Mouse (Mus musculus) neural tube, postnatal 0 days (tissue): ENCODE measurements around the gene Fgfr2. TPM values are rescaled to one million over a fixed set of nuclear protein-coding genes. Genes with fewer than 3 reads are reported as not detected.

Experiments
- polyA plus RNA-seq: library from polyadenylated mRNA; unstranded; fragments of >200 nt; fragmentation: Nextera tagmentation; extraction: Ambion mirVana; gene quantifications from 2 replicates; pipeline ENCODE4 v1.2.1, GENCODE M21; 2015

Fgfr2 gene
- polyA plus RNA-seq, 1 experiment from 2014 or later, result 20.2 TPM

DNA sequence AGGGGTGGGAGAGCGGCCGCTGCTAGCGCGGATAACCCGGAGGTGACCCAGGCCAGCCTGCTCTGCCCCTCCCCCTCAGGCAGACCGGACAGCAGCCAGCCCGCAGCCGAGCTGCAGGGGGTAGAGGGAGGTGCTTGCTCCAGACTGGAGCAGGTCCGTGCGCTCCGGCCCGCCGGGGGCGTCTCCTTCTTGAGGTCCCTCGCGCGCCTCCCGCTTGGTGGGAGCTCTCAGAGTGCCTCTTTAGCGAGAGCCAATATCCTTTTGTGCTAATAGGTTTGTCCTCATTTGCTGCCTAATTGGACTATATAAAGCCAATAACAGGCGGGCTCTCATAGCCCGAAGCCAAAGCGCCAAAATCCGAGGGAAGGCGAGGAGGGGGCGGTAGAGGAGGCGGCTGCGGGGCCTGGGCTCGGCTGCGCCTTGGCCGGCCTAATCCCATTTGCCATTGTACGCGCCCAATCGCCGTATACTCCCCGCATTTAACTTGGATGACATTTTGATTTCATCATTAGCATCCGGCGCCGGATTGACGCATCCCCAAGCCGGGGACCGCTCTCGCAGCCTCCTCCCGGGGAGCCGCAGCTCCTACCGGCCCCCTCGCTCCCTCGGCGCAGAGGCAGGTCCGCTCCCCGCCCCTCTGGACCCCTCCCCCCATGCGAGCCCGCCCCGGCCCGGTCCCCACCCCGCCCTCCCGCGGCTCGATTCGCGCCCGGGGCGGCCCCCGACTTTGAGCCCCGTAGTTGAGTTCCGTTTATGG is 1580.9 kb downstream of the Fgfr2 start, which contains the start of gene Hmx3:
Gene Hmx3, plus strand, starts transcription at position 753 of the 757 bp plus-strand sequence.

DNA sequence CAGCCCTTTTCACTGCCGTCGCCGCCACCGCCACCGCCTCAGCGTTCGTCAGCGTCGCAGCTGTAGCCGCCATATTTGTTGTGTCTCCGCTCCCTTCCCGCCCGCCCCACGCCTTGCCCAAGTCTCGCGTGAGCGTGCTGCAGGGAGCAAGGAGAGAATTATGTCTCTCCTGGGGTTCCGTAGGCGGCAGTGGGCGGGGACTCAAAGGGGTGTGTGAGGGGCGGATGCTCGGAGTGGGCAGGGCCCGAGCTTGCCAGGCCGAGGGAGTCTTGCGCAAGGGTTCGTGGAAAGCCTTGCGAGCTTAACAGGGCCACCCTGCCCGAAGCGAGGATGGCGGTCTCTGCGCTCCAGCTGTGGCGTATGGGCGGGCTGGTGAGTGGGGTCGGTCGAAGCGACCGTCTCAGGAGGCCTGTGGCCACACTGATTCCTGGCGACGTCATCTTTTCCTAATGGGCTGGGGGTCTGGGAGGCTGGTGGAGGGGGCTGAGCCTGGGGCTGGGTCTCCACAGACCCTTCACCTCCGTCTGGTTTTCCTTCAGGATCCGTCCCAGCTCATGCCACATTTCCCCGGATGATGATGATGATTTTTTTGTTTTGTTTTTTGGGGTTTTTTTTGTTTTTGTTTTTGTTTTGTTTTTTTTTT is 1712.6 kb downstream of the Fgfr2 start, which contains the start of the genes Ikzf5 and Acadsb:
Gene Ikzf5, minus strand, starts transcription at position 106 of the 643 bp plus-strand sequence.
Gene Acadsb, plus strand, starts transcription at position 186 of the 643 bp plus-strand sequence.

DNA sequence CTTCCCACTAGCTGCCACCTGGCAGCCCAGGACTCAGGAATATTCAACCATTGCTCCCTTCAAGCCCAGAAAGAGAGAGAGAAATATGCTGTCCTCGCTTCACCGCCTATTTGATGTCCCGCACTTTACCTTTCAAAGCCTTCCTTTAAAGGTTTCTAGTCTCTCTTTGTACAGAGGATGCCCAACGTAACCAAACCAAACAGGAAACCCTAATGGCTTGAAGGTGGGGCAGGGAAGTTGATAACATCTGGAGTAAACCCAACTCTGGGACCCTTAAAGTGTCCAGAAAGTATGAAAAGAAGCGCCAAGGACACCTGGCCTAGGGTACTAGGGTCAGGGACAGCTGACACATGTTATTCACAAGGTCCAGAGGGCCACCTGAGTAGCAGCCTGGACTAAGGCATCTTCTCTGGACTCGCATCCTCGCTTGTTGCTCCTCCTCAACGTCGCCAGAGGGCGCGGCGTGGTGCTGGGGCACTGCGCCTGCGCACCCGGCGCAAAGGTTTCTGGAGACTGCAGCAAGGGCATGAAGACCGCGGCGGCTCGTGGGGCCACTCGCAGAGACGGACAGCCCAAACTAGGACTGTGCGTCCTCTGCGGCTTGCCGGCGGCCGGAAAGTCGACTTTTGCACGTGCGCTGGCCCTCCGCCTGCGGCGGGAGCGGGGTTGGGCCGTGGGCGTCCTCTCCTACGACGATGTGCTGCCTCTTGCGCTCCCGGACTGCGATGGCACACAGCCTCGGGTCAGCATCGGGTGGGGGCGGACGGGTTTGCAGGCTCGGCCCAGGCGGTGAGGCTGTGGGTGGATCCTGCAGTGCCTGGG is 1752.3 kb downstream of the Fgfr2 start, which contains the start of gene Pstk:
Gene Pstk, plus strand, starts transcription at position 494 of the 822 bp plus-strand sequence.

DNA sequence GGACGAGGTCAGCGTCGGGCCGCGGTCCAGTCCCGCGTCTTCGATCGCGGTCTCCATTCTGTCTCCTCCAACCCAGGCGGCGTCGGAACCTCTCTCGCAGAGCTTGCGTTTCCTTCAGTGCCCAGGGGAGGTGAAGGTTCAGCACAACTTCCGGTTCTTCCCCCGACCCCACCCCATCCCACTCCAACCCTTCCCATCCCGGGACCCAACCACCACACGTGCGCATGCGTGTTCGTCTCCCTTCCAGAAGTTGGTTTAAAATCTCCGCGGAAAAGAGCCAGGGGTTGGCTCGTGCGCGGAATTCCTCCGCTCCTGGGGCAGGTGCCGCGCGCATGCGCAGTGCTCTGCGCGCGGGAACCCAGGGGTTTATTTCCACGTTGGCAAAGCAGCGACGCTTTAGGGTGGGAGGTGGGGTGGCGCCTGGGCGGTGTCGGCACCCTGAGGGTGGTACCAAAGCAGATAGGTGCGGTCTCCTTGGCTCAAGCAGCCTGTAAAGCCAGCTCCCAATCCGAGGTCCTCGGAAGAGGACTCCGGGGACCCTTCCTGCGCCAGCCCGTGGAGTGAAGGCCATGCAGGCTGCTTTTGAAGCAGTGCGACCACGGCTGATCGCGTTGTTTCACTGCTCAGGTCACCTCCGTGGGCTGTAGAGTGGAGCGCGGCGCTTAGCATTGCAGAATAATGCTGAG is 1760.4 kb downstream of the Fgfr2 start, which contains the start of gene 2310057M21Rik:
Gene 2310057M21Rik, minus strand, starts transcription at position 145 of the 686 bp plus-strand sequence.

DNA sequence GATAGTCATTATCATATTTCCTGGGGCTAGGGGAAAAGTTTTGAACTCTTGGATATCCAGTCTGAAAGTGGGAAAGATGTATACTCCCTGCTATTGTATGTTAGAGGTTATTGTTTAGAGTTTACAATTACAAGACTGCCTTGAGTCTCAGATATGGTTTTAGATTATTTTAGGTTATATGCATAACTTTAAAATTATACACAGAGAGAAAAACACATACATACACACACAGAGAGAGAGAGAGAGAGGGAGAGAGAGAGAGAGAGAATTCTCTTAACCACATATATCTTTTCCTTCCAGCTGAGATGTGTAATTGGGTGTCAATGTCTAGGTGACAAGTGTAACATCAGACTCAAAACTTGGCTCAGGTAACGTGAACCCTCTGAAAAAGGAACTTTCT is 1789.6 kb downstream of the Fgfr2 start, which contains the start of gene Fam24a:
Gene Fam24a, plus strand, starts transcription at position 301 of the 400 bp plus-strand sequence.

DNA sequence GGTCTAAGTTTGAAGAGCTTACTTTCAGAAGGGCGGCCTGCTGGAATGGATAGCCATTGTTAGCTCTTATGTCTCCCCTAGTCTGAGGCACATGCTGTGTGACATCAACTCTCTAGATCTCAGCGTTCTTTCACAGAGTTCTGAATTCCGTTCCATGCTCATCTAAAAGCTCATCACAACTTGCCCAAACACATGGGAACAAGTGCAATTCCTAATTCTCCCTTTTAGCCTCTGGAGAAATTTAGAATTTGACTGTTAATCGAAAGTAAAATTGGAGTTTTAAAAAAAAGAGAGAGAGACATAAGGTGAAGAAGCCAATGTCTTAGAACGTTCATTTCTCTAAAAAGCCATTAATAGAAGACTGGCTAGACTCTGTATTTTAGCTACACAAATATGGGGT is 1793.7 kb downstream of the Fgfr2 start, which contains the start of gene Fam24b:
Gene Fam24b, minus strand, starts transcription at position 101 of the 400 bp plus-strand sequence.

DNA sequence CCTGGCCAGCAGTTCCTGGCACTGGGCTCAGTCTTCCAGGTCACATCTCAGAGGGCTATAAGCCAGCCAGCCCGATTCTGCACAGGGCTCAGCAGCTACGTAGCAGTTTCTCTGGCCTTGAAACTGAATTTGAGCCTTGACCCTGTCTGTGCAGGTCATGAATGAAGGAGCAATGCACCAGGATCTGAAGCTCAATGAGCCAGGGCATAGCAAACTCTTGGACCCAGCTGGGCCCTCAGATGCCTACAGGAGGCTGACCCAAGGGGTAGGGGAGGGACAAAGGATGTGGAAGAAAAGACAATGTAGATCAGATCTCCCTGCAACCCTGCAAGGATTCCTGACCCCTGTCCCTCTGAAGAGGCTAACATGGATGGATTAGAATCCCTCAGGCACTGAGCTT is 1801.0 kb downstream of the Fgfr2 start, which contains the start of gene Cuzd1:
Gene Cuzd1, minus strand, starts transcription at position 101 of the 400 bp plus-strand sequence.

DNA sequence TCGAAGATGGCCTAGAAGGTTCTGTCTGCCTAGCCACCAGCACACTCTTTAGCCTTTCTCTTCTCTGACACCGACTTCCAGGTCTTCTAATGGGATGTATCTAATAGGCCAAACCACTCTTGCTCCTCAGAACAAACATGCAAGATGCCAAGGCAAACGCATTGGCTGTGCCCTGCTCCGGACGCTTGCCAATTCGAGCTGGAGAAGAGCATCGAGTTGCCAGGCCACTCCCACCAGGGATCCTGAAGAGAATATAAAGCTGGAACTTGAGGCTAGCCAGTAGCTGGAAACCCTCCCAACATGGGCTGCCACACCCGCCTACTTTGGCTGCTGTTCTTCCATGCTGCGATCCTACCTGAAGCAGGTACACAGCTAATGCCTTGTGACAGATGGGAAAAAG is 1949.0 kb downstream of the Fgfr2 start, which contains the start of gene 5430419D17Rik:
Gene 5430419D17Rik, plus strand, starts transcription at position 282 of the 400 bp plus-strand sequence.

DNA sequence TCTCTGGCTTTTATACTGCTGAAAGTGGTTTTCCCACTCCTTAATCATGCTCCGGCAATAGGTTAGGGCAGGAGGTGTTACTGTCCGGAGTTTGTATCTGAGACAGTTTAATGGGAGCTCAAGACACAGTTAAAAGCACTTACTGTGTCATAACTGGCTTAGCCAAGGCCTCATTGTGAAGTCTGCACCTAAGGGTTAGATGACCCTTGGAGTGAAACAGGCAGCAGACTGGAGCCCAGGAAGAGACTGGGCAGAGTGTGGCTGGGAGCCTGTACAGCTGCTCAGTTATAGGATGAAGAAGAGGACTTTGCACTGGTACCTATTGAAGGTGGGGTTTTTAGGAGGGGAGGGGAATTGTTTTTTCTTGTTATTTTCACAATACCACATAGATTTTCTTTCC is 1976.9 kb downstream of the Fgfr2 start, which contains the start of gene 4933402N03Rik:
Gene 4933402N03Rik, minus strand, starts transcription at position 101 of the 400 bp plus-strand sequence.

DNA sequence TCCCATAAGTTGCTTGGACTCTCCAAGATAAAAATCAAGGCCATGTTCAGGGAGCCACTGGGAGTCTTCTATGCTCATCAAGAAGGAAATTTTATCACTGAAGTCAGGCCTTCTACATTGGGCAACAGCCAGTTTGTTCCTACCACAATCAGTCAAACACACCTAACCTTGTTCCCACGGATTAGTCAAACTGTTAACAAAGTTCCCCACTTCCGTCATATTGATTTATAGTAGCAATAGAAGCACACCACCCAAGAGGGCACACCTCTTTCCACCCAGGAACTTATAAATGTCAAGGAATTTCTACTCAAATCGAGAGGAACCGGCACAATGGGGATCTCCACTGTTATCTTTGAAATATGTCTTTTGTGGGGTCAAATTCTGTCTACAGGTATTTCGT is 2091.4 kb downstream of the Fgfr2 start, which contains the start of gene Dmbt1:
Gene Dmbt1, plus strand, starts transcription at position 299 of the 400 bp plus-strand sequence.

DNA sequence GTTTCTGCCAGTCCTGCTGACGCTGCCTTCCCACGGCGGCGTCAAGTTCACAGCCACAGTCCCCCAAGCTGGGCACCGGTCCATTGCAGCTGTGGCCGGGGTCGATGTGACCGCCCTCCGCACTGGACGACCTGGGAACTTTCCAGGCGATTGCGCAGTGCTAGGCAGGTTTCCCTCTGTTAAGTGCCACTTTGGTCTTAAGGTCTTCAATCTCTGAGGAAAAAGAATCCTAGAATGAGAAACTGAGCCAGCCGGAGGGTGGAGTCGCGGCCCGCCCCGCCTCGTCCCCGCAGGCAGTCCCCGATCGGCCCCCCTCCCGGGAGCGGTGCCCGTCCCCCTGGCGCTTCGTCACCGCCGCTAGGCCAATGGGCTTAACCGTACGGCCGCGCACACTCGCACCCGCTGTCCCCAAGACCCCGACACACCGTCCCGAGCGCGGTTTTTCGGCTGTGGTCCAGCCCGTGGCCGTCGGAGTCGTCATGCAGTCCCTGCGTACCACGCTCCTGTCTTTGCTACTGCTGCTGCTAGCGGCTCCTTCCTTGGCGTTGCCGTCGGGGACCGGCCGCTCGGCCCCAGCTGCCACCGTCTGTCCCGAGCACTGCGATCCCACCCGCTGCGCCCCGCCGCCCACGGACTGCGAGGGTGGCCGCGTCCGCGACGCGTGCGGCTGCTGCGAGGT is 2187.2 kb downstream of the Fgfr2 start, which contains the start of gene Htra1:
Gene Htra1, plus strand, starts transcription at position 319 of the 679 bp plus-strand sequence.

DNA sequence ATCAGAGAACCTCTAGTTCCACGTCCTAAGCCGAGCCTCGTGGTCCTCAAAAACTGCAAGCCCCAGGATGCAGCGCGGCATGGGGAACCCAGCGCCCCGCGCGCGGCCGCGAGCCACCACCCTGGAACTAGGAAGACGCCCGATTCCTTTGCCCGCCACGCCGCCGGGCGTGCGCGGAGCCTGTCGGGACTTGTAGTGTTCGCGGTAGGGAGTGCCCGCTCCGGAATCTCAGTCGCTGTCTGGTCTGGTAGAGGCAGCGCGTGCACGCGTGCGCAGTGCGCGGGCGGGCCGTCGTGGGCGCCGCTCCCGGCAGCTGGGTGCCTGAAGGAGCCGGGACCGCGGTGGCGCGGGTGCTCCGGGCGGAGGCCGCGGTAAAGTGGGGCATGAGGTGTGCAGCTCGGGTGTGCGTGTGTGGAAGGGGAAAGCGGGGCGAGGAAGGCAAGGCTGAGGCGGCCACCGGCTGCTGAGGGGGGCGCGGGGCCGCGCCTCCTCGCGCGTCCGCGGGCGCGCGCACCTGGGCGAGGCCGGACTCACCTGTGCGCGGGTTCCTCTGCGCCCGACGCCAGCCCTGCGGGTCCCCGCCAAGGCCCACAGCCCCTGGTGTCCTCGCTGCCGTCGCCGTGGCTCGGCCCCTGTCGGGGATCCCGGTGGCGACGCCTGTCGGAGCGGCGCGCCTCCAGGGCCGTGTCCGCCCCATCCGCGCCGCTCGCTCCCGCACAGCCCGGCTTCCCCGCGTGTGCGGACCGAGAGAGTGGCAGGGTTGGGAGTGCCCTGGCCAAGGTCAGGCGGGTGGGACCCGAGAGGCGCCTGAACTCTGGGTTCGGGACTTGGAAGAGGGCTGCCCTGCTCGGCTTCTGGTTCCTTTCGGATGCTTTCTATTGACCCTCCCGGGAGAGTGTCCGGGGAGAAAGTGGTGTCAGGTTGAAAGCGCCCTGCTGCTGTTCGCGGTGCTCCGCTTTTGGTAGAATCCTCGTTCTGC is 2257.2 kb downstream of the Fgfr2 start, which contains the start of gene Plekha1:
Gene Plekha1, plus strand, starts transcription at position 144 of the 979 bp plus-strand sequence.

DNA sequence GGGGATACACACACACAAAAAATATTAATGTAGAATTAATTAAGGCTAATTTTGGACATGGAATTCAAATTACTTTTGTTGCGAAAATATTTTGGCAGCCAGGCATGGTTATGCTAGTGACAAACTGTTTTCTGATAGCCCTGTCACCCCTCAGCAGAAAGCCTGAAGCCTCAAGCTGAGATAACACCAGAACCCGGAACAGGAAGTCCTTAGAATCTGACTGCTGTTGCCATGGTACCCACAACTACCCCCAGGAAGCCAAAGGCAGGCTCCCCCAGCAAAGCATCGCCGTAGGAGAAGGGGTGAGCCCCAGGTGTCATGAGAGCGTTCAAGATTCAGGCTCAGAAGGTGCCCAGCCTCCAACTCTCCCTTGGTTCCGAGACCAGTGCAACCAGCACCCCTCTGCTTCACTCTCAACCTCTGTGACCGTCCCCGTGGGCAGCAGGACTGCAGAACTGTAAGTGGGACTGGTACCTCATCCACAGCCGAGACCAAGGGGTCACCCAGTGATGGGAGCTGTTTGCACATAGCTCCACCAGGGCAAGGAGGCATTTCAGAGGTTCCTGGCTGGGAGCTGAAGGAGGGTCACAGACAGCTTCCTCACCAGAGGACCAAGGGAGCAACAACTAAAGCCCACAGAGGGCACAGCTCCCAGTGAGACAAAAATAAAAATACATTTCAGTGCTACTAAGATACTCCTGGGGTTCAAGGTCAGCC is 2349.1 kb downstream of the Fgfr2 start, which contains the start of gene Btbd16:
Gene Btbd16, plus strand, starts transcription at position 156 of the 717 bp plus-strand sequence.

DNA sequence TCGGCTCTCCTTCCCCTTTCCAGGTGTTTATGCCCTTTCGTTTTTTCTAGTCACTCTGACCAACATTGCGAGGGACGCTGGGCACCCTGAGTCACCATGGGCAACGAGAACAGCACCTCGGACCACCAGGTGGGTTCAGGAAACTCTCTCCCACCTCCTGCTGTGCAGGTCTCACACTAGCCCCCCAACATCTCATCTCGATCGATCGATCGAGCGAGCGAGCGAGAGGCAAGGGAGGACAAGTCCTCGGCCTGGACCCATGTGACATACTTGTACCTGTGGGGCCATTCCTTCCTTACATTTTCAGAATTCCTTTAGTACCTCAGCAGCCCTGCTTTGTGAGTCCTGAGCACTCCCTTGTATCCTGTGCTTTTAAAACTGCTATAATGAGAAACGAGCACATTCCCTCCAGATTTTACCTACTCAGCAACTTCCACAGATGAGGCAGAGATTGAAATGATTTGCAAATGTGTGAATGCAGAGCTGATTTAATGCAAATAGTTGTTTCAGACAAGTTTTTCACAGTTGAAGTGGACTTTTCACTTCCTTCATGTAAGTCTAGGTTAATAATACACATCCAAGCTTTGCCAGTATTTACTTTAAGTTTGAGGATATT is 2545.7 kb downstream of the Fgfr2 start, which contains the start of gene Tacc2:
Gene Tacc2, plus strand, starts transcription at position 51 of the 616 bp plus-strand sequence.

DNA sequence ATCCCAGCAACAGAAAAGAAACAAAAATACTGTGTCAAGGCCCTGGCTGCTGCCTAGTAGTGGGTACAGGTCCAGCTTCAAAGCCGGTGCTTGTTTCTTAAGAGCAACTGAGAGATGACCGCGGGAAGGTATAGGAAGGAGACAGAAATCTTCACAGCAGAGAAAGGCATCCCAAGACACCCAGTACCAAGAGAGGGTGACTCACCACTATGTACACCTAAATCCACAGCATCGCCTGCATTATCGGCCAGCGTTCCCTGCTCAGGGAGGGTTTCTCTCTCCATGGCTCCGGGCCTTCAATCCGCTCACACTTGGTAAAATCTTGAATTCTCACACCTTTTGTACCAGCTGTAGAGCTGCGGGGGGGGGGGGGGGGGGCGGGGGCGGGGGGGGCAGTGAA is 2550.3 kb downstream of the Fgfr2 start, which contains the start of gene Nsmce4a:
Gene Nsmce4a, minus strand, starts transcription at position 298 of the 400 bp plus-strand sequence.

DNA sequence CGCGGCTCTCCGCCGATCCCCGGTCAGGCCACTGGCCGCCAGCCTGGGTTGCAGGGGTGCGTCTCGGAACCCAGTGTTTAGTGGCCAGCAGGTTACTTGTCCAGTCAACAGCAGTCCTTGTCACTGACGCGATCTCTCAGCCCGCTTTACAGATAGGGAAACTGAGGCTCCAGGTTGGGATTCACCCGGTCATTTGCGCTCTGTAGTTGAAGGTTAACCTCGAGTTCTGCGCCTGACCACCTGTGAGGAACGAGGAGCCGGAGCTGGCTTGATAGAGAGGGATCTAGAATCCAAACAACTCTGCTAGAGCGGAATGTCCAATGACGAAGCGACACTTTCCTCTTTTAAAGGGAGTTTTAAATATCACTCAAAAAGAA is 2603.1 kb downstream of the Fgfr2 start, which contains the start of gene Ate1:
Gene Ate1, minus strand, starts transcription at position 321 of the 377 bp plus-strand sequence.

